Mouse (Mus musculus) ovary, postnatal 14 days (tissue): Measurements from ENCODE around the gene Zmiz1.

Experiments
- DNase-seq: peaks from one replicate; pipeline ENCODE4 v3.0.0; 2022; ENCODE audit warnings: low spot score

Gene Zmiz1

GRCm38 (mm10) chr14:25472096-25472861, 13.3 kb downstream of the Zmiz1 start:
- DNase-seq: no peak

- DNase-seq: no peak
These were observed 14.1 kb downstream of the Zmiz1 start for GRCm38 (mm10) chr14:25472981-25473649.

- DNase-seq: no peak
These were observed 15.0 kb downstream of the Zmiz1 start for GRCm38 (mm10) chr14:25474017-25474416.

GRCm38 (mm10) chr14:25474732-25475131, 15.7 kb downstream of the Zmiz1 start:
- no peak for DNase-seq

GRCm38 (mm10) chr14:25476048-25476447, 17.1 kb downstream of the Zmiz1 start:
- no peak for DNase-seq

GRCm38 (mm10) chr14:25476453-25476852, 17.5 kb downstream of the Zmiz1 start:
- DNase-seq: no peak

GRCm38 (mm10) chr14:25477268-25477667, 18.3 kb downstream of the Zmiz1 start:
- DNase-seq: no peak

GRCm38 (mm10) chr14:25478257-25478656, 19.3 kb downstream of the Zmiz1 start:
- no peak for DNase-seq

- no peak for DNase-seq
These were observed 19.8 kb downstream of the Zmiz1 start for GRCm38 (mm10) chr14:25478755-25479154.

- no peak for DNase-seq
These were observed 20.9 kb downstream of the Zmiz1 start for GRCm38 (mm10) chr14:25479841-25480252.

- no peak for DNase-seq
These were observed 21.5 kb downstream of the Zmiz1 start for GRCm38 (mm10) chr14:25480443-25480842.

GRCm38 (mm10) chr14:25480916-25481666, 22.1 kb downstream of the Zmiz1 start:
- DNase-seq: no peak

GRCm38 (mm10) chr14:25481667-25482331, 22.8 kb downstream of the Zmiz1 start:
- no peak for DNase-seq

- DNase-seq: no peak
These were observed 23.4 kb downstream of the Zmiz1 start for GRCm38 (mm10) chr14:25482404-25482803.

- no peak for DNase-seq
These were observed 24.3 kb downstream of the Zmiz1 start for GRCm38 (mm10) chr14:25483285-25483684.

- no peak for DNase-seq
These were observed 25.1 kb downstream of the Zmiz1 start for GRCm38 (mm10) chr14:25484049-25484448.

- DNase-seq: no peak
These were observed 27.2 kb downstream of the Zmiz1 start for GRCm38 (mm10) chr14:25486220-25486619.

GRCm38 (mm10) chr14:25486742-25487469, 27.9 kb downstream of the Zmiz1 start:
- no peak for DNase-seq

GRCm38 (mm10) chr14:25487470-25487955, 28.5 kb downstream of the Zmiz1 start:
- DNase-seq: no peak

- no peak for DNase-seq
These were observed 29.2 kb downstream of the Zmiz1 start for GRCm38 (mm10) chr14:25488097-25488613.
